Mouse (Mus musculus) neural tube, embryonic 12.5 days (tissue): Measurements from ENCODE around the gene Srek1. TPM values are rescaled to one million over a fixed set of nuclear protein-coding genes. Genes with fewer than 3 reads are reported as not detected.

Experiments used
- ATAC-seq: fragments of 200-750 bp; cut with Nextera tagmentation; 2 replicates; pipeline ENCODE4 v1.8.0; 2017; ENCODE audit warnings: low read depth, mild to moderate bottlenecking, moderate TSS enrichment, moderate library complexity; ENCODE audit not compliant: low FRiP score
- H3K27ac ChIP-seq: fragments of 300-500 bp; sonication (generic); 2 replicates; pipeline ENCODE4 v1.5.1; 2016
- H3K27me3 ChIP-seq: fragments of 300-500 bp; sonication (generic); replicated peaks from 2 replicates; pipeline ENCODE4 v1.6.1; 2016; ENCODE audit warnings: mild to moderate bottlenecking
- H3K36me3 ChIP-seq: fragments of 300-500 bp; sonication (generic); 2 replicates; pipeline ENCODE4 v1.6.1; 2016; ENCODE audit warnings: mild to moderate bottlenecking
- H3K4me1 ChIP-seq: fragments of 300-500 bp; sonication (generic); 2 replicates; pipeline ENCODE4 v1.6.1; 2016
- H3K4me2 ChIP-seq: fragments of 300-500 bp; sonication (generic); replicated peaks from 2 replicates; pipeline ENCODE4 v1.6.1; 2016; ENCODE audit warnings: mild to moderate bottlenecking
- H3K4me3 ChIP-seq: fragments of 300-500 bp; sonication (generic); 2 replicates; pipeline ENCODE4 v1.5.1; 2016
- H3K9ac ChIP-seq: fragments of 300-500 bp; sonication (generic); 2 replicates; pipeline ENCODE4 v1.6.1; 2016; ENCODE audit warnings: mild to moderate bottlenecking
- H3K9me3 ChIP-seq: fragments of 300-500 bp; sonication (generic); 2 replicates; pipeline ENCODE4 v1.6.1; 2016; ENCODE audit warnings: mild to moderate bottlenecking
- WGBS: fragments of 180-500 bp; shearing (Covaris S2); methylation state at CpG from one replicate; pipeline ENCODE4 v1.1.7; 2016; 5-methylcytosine and 5-hydroxymethylcytosine counted together
- polyA plus RNA-seq: library from polyadenylated mRNA; unstranded; fragments of >200 nt; fragmentation: Nextera tagmentation; extraction: Ambion mirVana; gene quantifications from 2 replicates; pipeline ENCODE4 v1.2.1, GENCODE M21; 2016

The Srek1 gene
- polyA plus RNA-seq, 1 experiment from 2014 or later, result 83.8 TPM

GRCm38 (mm10) chr13:103773407-103774118 is 845 bp downstream of the Srek1 start:
- 2% methylated on average over 36 of the region's 36 CpGs for WGBS
- Histone ChIP-seq H3K4me1 (peaks cover 15% of the 10 kb centered on the region), H3K27ac (peak overlapping the region; percentile 85), H3K27me3 (no peaks in the 10 kb centered on the region), H3K4me3 (peak overlapping the region; percentile 54), H3K9me3 (no peaks in the 10 kb centered on the region), H3K9ac (peak overlapping the region; percentile 80), H3K4me2 (peak overlapping the region; percentile 68), H3K36me3 (no peaks in the 10 kb centered on the region)
- no peak for ATAC-seq

- Histone ChIP-seq H3K9me3 (no peaks in the 10 kb centered on the region), H3K4me3 (peak overlapping the region; percentile 54), H3K36me3 (0 out of 2 replicates have a peak, but pooled peaks cover 1% of the 10 kb centered on the region), H3K27ac (no peak overlapping the region), H3K4me1 (peaks cover 15% of the 10 kb centered on the region), H3K27me3 (no peaks in the 10 kb centered on the region), H3K9ac (peak overlapping the region; percentile 80), H3K4me2 (peak overlapping the region; percentile 68)
- 55% methylated on average over 5 of the region's 5 CpGs for WGBS
- no peak for ATAC-seq
Observed at GRCm38 (mm10) chr13:103772917-103773316, 1.5 kb downstream of the Srek1 start.

DNA sequence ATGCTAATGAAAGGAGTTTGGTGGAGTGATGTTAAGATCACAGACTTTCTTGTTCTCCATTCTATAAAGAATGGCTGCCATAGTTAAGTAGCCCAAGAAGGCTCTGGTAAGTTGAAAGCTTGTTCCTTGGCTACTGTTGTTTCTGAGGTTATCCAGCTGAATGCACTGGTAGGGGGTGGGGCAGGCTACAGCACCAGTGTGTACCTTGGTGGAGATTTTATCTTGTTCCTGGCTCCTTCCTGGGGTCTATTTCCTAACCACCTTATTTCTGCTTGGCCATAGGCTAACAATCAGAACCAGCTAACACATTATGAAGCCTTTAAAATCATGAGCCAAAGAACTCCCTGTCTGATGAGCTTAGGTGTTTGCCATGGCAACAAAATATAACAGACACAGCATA is 3.6 kb downstream of the Srek1 start:
- peaks cover 15% of the 10 kb centered on the region for H3K4me1 ChIP-seq
- ATAC-seq, result no peak
- no peaks in the 10 kb centered on the region for H3K27me3 ChIP-seq
- no peak overlapping the region for H3K9ac ChIP-seq
- H3K4me3 ChIP-seq, result no peak overlapping the region
- no peak overlapping the region for H3K27ac ChIP-seq
- no peak overlapping the region for H3K4me2 ChIP-seq
- H3K9me3 ChIP-seq, result no peaks in the 10 kb centered on the region
- H3K36me3 ChIP-seq, result peaks cover 12% of the 10 kb centered on the region; the same call in 1 of the 2 replicates

- Histone ChIP-seq H3K9ac (no peak overlapping the region), H3K4me2 (no peak overlapping the region), H3K27me3 (no peaks in the 10 kb centered on the region), H3K27ac (no peak overlapping the region), H3K9me3 (no peaks in the 10 kb centered on the region), H3K4me3 (no peak overlapping the region), H3K4me1 (peaks cover 13% of the 10 kb centered on the region), H3K36me3 (peaks cover 20% of the 10 kb centered on the region)
- 85% methylated on average over 5 of the region's 5 CpGs for WGBS
- no peak for ATAC-seq
Observed at GRCm38 (mm10) chr13:103767935-103768334, 6.5 kb downstream of the Srek1 start.

- 81% methylated on average over 1 of the region's 1 CpGs for WGBS
- Histone ChIP-seq H3K9me3 (no peaks in the 10 kb centered on the region), H3K4me2 (no peak overlapping the region), H3K27ac (no peak overlapping the region), H3K27me3 (no peaks in the 10 kb centered on the region), H3K4me1 (no peaks in the 10 kb centered on the region), H3K36me3 (peaks cover 53% of the 10 kb centered on the region), H3K4me3 (no peak overlapping the region), H3K9ac (no peak overlapping the region)
- no peak for ATAC-seq
Observed at GRCm38 (mm10) chr13:103763640-103764039, 10.8 kb downstream of the Srek1 start.

DNA sequence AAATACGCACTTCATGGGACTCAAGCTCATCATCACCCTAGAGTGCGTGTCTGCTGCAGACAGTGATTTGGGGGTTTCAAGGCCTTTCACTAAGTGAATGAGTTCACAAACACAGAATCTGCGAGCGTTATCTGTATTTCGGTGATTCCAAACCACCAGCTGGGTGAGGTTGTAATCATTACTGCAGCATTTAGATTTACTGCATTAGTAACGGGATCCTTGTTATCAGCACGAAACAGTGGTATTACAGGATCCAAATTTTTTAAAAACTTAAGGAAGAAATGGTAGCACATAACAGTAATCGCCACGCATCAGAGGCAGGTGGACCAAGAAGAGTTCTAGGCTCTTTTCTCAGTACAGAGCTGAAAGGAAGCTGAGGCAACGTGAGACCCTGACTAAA is 12.4 kb downstream of the Srek1 start:
- Histone ChIP-seq H3K36me3 (peaks cover 59% of the 10 kb centered on the region), H3K9ac (no peak overlapping the region), H3K9me3 (no peaks in the 10 kb centered on the region), H3K4me2 (no peak overlapping the region), H3K27me3 (no peaks in the 10 kb centered on the region), H3K4me3 (no peak overlapping the region), H3K4me1 (no peaks in the 10 kb centered on the region), H3K27ac (no peak overlapping the region)
- WGBS, result 94% methylated on average over 10 of the region's 10 CpGs
- no peak for ATAC-seq

DNA sequence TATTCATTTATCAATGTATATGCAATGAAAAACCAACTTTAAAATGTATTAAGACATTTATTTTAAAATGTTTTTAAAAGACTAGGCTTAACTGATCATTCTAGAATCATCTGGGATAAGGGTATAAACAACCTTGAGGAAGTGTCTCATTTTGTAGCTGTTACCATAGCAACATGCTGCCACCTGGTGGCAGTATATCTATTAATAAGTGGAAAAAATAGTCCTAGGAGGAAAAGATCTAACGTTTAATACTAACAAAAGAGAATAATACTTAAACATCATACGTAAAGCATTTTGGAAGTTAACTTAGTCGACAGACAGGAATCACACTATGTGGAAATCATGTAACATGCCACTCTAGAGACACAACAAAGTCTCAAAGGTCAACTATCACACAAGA is 23.0 kb downstream of the Srek1 start:
- no peaks in the 10 kb centered on the region for H3K4me1 ChIP-seq
- no peak overlapping the region for H3K4me3 ChIP-seq
- WGBS, result 74% methylated on average over 3 of the region's 3 CpGs
- H3K27ac ChIP-seq, result no peak overlapping the region
- peaks cover 59% of the 10 kb centered on the region for H3K36me3 ChIP-seq
- H3K9ac ChIP-seq, result no peak overlapping the region
- H3K27me3 ChIP-seq, result no peaks in the 10 kb centered on the region
- H3K4me2 ChIP-seq, result no peak overlapping the region
- no peak for ATAC-seq
- H3K9me3 ChIP-seq, result no peaks in the 10 kb centered on the region

DNA sequence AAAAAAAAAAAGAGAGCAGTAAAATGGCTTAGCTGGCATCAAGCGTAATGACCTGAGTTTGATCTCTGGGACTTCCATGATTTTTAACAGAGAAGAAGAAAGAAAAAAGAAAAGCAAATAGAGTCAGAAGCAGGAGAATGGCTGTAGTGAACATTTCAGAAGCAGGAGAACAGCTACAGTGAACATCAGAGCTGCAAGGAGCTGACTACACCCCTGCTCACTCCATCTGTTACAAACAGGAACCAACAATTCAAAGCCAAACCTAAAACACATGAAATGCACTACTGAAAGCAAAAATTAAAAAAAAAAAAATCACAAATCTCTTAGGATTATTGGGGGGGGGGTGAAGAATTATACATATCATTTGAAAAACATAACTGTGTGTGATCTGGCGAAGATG is 28.7 kb downstream of the Srek1 start:
- Histone ChIP-seq H3K9me3 (no peaks in the 10 kb centered on the region), H3K36me3 (peaks cover 64% of the 10 kb centered on the region), H3K27me3 (no peaks in the 10 kb centered on the region), H3K4me3 (no peak overlapping the region), H3K4me2 (no peak overlapping the region), H3K27ac (no peak overlapping the region), H3K4me1 (no peaks in the 10 kb centered on the region), H3K9ac (no peak overlapping the region)
- WGBS, result 97% methylated on average over 2 of the region's 2 CpGs
- ATAC-seq, result no peak

DNA sequence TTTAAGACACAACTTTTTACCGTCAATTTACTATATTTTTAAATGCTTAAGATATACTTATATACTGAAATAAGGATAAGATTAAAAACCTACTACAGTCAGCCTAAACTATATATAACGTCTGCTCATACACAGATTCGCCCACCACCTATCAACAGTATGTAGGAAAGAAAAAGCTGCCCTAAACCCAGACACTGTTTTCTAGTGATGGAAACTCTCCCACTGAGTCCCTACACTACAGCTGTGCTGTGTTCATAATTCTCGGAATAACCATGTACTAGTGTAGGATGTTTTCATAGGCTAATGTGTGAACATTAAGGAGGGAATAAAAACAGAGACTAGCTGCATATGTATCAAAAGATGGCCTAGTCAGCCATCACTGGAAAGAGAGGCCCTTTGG is 29.2 kb downstream of the Srek1 start:
- Histone ChIP-seq H3K4me1 (no peaks in the 10 kb centered on the region), H3K27ac (no peak overlapping the region), H3K36me3 (peaks cover 59% of the 10 kb centered on the region), H3K9me3 (no peaks in the 10 kb centered on the region), H3K9ac (no peak overlapping the region), H3K27me3 (no peaks in the 10 kb centered on the region), H3K4me3 (no peak overlapping the region), H3K4me2 (no peak overlapping the region)
- WGBS, result 93% methylated on average over 4 of the region's 4 CpGs
- ATAC-seq, result no peak

- H3K9ac ChIP-seq, result no peak overlapping the region
- no peak overlapping the region for H3K4me2 ChIP-seq
- no peak overlapping the region for H3K4me3 ChIP-seq
- H3K27me3 ChIP-seq, result no peaks in the 10 kb centered on the region
- ATAC-seq, result no peak
- peaks cover 37% of the 10 kb centered on the region for H3K36me3 ChIP-seq
- 96% methylated on average over 5 of the region's 5 CpGs for WGBS
- H3K9me3 ChIP-seq, result no peaks in the 10 kb centered on the region
- H3K4me1 ChIP-seq, result no peaks in the 10 kb centered on the region
- no peak overlapping the region for H3K27ac ChIP-seq
Observed at GRCm38 (mm10) chr13:103735330-103736007, 38.9 kb downstream of the Srek1 start.

GRCm38 (mm10) chr13:103726872-103727271 is 47.5 kb downstream of the Srek1 start:
- H3K27ac ChIP-seq, result no peak overlapping the region
- H3K27me3 ChIP-seq, result no peaks in the 10 kb centered on the region
- 0 out of 2 replicates have a peak, but pooled peaks cover 4% of the 10 kb centered on the region for H3K9me3 ChIP-seq
- ATAC-seq, result no peak
- H3K4me2 ChIP-seq, result no peak overlapping the region
- no peaks in the 10 kb centered on the region for H3K4me1 ChIP-seq
- no peak overlapping the region for H3K4me3 ChIP-seq
- no peaks in the 10 kb centered on the region for H3K36me3 ChIP-seq
- no peak overlapping the region for H3K9ac ChIP-seq
- WGBS, result 83% methylated on average over 2 of the region's 2 CpGs

- no peak for ATAC-seq
- WGBS, result 75% methylated on average over 11 of the region's 11 CpGs
- Histone ChIP-seq H3K27ac (no peak overlapping the region), H3K36me3 (no peaks in the 10 kb centered on the region), H3K9ac (no peak overlapping the region), H3K4me3 (no peak overlapping the region), H3K4me2 (no peak overlapping the region), H3K9me3 (no peaks in the 10 kb centered on the region), H3K4me1 (no peaks in the 10 kb centered on the region), H3K27me3 (no peaks in the 10 kb centered on the region)
Observed at GRCm38 (mm10) chr13:103711406-103712025, 62.9 kb downstream of the Srek1 start.
